Mouse (Mus musculus): ENCODE measurements around the gene Ascl2.

Ascl2 gene

DNA sequence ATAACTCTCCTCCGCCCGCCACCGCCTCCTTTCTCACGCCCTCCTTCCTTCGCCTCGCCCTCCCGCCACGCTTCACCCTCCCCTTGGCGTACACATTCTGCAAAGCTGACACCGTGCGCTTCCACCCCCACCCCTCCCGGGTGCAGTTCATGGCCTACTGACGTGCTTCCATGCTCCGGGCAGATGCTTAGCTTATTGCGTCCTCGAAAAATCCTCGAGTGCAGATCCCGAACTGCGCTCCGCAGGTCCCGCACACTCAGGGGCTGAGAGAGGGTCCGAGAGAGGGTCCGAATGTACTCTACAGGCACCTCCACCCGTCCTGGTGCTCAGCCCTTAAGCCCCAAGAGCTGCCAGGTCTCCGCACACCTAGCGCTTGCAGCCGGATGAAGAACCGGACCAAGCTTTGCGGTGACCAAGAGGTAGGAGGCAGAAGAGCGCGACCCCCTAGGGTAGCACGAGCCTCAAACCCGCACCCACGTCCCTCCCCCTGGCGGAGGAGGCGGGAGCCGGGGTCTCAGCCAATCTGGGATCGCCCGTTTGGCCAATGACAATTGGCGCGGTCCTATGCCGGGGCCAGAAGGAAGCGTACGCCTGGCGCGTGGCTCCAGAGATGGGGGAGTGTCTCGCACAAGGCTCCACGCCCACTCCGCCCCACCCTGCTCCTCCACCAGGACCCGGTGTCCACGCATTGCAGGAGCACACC, at the start of gene Ascl2:
Gene Ascl2 (minus strand): TSS at position 456 of the 703 bp plus-strand sequence.
- peak in 1 of 2 experiments; percentile 7 for DNase-seq (ENCODE audit: low spot score in 2 of 2)

DNA sequence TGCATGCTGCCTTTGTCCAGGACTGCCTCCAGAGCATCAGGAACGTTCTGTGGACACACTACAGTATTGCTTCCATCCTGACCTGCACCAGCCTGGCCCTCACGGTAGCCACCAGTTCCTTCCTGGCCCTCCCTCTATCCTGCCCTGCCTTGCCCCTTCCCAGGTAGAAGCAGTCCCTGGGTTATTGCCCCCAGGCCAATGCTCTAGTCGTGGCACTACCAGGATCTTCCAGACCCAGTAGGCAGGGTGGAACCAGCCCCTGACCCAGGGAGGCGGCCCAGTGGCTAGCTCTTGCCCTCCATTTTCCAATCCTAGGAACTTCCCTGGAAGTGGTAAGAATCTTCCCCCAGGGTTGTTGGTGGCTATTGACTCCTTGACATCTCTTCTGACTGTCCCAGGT, 48.1 kb upstream of the Ascl2 start:
- DNase-seq (ENCODE audit: low spot score in 2 of 2), result no peak

DNA sequence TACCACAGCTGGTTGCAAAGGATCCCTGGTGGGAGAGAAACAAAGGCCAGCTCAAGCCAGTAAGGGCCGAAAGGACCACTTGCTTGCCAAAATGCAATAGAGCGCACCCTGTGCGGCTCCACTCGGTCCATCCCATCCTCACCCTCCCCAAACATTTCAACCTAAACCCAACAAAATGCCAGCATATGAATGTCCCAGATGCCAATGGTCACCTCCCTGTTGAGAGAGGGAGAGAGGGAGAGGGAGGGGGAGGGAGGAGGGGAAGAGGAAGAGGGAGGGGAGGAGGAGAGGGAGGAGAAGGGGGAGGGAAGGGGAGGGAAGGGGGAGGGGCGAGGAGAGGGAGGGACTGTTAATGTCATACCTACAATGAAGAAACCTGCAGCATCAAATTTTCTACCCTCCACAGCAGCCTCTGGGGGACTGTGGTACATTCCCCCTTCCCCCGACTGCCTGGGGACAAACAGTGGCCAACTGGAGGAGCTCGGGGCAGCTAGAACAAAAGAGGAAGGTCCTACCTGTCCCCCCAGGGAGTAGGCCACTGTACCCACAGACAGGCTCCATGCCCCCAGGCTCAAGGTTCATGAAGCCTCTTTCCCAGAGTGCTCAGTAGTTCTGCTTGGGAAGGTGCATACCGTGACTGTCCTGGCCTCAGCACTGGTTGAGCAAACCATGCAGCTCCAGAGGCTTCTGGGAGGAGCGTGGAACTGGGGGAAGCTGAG, 47.5 kb upstream of the Ascl2 start:
- DNase-seq (ENCODE audit: low spot score in 2 of 2), result no peak

DNA sequence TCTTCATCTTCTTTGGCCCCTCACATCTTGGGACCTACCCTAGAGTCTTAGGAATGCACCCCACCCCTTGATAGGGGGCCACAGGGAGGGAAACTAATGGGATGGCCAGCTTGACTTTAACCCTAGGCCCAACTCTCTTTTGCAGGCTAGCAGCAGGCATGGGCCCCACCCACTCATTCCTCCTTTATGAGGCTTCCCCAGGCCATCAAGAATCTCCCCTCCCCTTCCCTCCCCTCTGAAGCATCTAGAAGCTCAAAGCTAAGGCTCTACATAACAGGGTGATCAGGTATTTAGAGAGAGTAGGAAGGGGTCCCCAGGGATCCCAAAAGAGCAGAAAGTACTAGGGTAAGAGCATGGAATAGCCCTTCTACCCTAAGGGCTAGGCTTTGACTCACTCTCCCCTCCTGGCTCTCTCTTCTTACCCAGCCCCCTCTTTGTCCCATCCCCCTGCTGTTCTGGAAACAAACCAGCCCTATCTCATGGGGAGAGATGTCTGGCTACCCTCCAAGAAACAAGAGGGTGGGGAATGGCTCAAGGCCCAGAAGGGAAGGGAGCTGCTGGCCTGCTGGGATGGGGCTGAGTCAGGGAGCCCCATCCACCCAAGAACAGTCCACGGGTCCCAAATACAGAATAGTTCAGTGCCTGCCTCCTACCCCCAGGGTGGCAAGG, 46.8 kb upstream of the Ascl2 start:
- DNase-seq (ENCODE audit: low spot score in 2 of 2), result peak in 1 of 2 experiments; percentile 54

DNA sequence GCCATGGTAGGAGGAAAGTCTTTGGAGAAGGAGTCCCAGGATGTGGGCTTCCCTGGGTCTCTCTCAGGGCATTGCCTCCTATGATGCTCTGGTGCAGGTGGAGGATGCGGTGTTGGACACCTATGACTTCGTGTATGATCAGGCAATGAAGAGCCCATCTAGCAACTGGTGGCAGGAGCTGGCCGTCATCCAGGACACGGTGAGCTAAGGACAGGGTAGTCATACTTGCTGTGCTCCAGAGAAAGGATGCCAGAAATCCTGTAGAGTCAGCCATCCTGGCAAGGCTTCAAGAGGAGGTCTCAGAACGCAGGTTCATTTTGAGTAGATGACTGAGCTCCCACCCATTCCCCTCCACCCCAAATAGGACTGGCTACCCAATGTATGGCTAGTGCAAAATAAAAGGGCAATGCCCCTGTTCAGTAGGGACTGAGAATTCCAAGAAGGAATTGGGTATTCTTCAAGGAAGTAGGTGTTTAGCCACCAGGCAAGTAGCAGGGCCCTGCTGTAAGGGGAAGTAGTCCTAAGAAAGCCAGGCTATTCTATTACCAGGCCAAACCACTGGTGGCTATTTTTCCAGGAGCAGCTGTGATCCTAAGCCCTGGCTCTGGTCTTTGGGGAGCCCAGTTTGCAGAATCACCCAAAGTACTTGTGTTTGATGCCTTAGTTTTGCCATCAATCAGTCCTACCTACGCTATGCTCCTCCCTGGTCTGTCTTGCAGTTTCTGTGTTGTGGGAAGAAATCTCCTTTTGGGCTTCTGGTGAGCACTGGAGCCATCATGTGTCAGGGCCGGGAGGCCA, 46.0 kb upstream of the Ascl2 start:
- DNase-seq (ENCODE audit: low spot score in 2 of 2), result no peak

DNA sequence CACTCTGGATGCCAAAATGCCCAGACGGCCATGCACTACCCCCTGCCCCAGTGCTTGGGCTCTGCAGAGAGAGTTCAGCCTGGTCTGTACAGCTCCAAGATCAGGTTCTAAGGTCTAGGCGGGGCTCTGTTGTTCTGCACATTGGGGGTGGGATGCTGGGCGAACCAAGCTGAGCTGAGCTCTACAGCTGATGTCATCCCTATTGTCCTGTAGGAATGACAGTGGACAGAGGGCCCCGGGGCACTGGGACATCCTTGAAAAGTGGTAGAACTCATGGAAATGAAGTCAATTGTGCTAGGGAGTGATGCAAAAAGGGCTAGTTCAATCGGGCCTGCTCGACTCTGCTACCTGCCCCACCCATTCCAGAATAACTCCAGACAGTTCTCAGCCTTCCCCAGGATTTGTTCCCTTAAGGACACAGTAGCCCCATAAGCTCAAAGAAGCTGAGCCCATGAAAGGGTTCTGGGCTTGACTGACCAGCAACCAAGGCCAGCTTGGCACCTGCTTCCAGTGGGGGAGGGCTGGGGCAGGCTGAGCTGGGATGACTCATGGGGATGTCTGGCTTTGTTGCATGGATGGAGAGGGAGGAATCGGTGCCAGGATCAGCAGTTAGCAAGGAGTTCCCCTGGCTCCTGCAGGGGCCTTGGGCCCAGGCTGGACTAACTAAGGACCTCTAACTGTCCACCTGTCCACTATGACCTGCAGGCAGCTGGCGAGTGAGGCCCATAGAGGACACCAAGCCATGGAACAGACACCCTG, 44.5 kb upstream of the Ascl2 start:
- DNase-seq (ENCODE audit: low spot score in 2 of 2), result no peak

DNA sequence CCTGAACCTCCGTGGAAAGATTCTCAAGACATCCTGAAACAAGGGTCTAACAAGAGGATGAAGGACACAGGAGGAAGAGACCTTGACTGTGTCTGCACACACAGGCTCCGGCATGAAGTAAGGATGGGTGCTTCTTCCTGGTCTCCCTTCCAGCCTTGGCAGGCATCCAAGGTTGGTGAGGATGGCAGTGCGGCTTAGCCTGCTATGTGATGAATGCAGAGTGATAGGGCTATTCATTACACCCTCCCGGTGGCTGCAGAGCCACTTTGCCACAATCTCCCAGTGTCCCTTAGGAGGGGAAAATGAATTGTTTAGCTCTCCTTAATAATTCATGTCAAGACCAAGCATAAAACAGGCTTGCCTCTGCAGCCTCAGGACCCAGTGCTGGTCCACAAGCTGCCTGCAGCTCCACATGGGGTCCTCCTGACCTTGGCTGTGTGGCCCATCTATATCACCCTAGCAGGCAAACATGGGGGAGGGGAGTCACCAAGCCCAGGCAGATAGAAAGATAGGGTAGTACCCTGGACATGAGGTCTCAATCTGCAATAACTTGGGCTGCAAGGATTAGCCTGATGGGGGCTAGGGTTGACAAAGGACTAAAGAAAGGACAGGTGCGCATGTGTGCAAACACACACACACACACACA, 43.3 kb upstream of the Ascl2 start:
- no peak for DNase-seq (ENCODE audit: low spot score in 2 of 2)

DNA sequence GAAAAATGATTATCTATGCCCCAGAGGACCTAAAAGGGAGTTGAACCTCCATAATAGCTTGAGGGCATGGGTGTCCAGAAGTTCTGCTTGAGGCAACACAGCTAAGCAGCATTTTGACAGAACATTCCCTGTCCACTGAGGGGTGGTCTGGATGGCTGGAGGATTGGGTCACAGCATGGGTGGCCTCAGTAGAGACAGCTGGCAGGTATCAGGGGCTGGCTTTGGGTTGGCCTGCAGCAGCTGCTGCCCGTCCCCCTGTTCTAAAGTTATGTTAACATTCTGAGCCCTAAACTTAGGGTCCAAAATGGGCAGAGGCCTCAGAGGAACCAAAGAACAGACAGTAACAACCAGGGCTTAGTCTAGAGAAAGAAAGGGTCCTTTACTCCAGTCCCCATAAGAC, 42.2 kb upstream of the Ascl2 start:
- no peak for DNase-seq (ENCODE audit: low spot score in 2 of 2)

DNA sequence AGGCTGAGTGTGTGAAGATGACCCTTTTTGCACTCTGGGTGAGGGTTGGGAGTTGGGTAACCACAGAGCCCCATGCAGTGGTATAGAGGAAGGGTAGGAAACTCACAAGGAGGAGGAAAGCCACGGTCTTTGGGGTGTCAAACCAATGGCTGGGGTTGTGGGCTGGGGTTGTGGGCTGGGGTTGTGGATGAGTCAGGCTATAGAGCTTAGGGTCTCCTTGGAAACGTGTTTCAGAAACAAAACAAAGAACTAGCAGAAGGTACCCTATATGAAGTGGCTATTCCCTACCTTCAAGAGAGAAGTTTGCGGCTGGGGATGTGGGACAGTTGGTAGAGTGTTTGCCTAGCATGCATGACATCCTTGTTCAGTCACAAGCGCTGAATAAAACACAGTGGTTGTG, 40.9 kb upstream of the Ascl2 start:
- DNase-seq (ENCODE audit: low spot score in 2 of 2), result no peak

DNA sequence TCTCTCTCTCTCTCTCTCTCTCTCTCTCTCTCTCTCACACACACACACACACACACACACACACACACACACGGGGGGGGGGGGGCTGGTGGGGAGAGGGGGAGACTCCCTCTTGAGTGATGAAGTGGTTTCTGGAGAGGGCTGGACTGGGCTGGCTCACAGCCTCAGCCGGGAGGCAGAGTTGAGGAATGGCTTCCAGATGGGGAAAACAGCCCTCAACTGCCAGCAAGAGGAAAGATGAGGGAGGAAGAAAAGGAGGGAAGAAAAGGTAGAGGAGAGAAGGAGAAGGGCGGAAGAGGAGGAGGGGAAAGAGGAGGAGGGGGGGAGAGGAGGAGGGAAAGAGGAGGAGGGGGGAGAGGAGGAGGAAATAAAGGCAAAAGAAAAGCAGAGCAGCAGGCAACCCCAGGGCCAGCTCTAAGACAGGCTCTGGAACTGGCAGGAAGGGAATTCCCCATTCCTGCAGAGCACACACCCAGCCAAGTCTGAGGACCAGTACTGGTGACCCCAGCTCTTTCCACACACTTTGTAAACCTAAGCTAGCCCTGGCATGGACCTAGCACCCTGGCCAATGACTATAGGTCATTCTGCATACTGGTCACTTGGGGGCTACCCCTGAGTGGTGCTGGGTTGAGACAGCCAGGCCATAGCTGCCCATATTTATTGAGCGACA, 40.1 kb upstream of the Ascl2 start:
- no peak for DNase-seq (ENCODE audit: low spot score in 2 of 2)

DNA sequence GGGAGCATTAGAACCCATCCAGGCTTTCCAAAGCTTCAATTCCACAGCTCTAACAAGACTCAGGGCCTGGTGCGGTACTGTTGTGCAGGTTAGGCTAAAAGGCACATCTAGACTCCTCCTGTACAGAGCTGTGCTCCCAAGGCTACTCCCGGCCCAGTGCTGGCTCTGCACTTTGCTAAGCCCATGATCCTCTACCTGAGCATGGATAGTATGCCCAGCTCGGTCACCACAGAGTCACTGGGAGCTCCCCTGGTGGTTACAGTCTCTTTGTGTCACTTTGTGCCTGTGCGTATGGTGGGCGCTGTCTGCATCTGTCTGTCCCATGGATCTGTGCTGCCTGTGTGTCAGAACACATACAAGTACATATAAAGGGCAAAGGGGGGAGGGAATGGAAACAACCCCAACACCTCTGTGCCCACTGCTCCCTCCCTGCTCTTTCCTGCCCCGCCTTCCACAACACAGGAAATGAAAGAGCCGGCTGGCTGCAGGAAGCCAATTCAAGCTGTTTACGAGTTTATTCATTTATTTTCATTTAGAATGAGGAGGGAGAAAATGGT, 39.4 kb upstream of the Ascl2 start:
- no peak for DNase-seq (ENCODE audit: low spot score in 2 of 2)

DNA sequence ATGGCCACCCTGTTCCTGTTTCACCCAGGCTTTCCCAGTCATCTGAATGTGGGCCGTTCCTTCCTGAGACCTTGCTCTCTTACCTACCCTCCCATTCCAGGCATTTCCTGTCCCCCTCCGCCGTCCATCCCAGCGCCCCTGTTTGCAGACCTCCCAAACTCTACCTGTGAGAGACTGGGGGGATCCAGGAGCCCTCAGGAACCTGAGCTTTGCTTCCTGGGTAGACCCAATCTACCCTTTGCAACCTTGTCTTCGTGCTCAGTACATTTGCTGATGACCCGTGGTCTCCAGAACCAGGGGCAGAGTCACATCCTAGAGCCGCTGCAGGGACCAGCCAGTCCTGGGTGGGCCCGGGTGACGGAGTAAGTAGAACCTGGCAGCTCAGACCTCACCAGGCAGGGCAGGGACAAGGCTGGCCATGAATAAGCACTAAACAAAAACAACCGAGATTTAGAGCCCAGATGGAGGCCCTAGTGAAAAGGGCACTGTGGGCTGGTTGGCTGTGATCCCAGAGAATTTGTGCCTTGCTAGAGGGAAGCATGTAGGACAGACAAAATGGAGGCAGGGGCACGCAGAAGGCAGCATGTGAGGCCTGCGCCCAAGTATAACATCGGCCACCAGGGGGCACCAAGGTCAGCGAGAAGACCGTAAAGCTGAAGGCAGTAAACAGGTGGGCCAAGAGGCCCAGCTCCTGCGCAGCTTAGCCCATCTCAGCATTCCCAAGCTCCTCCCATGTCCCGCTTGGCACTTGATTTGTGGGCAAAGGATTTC, 38.7 kb upstream of the Ascl2 start:
- DNase-seq (ENCODE audit: low spot score in 2 of 2), result peak; percentile 85 to 91

DNA sequence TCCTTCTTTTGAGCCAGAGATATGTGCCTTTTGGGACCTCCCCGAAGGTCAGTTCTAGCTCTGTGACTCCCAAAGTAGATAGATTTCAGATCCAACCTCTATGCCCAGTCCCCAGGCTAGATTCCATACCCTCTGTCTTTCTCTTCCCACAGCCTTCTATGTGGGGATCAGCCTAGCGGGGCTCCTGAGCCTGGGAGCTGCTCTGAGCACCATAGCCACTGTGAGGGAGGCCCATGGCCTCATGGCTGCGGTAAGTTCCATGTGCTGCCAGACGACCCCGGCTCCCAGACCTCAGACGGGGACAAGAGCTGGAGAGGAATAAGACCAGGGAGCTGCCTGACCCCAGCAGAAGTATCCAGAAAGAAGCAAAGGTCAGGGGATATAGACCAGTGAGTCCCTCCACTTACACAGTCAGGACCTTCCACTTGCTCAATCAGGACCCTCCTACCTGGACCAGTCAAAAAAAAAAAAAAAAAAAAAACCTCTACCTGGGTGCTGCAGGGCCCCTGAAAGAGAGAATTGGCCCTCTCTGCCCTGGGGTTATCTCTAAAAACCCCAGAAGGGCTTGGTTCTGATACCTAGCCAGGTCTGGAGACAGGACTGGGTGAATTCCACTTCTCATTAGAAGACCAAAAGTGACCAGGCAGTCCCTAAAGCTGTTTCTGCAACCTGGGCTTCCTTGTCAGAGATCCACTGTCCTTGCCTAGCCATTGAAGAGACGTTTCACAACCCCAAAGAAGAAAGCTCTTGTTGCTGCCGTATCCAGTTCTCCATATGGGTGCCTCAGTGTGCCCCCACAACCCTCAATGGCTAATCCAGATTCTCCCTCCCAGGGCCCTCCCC, 37.9 kb upstream of the Ascl2 start:
- DNase-seq (ENCODE audit: low spot score in 2 of 2), result no peak

DNA sequence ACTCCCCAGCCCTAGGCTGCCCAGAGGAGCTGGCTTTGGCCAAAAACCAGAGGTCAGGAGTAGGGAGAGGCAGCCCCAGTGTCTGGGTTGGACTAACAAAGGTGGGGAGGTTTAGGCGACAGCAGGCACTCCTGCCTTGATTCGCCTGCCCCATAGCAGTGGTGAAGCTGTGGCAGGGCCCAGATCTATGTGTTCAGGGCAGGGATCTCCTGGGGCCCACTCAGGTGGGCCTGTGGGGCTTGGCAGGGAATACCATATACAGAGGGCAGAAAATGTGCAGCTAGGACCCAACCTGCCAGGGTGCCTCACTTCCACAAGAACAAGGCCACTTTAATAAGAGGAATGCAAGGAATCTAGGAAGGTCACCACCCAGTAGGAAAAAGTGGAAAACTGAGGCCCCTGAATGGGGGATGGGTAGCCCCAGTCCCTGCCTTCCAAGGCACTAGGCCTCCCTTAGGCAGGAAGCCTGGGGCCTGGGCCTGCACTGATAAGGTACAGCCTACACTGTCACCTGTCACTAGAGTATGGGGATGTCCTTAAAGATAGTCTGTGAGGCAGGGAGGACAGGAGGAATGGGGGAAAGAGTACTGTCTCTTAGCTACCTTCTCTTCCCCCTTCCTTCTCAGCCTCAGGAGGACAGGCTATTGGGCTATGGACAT, 37.2 kb upstream of the Ascl2 start:
- DNase-seq (ENCODE audit: low spot score in 2 of 2), result no peak

DNA sequence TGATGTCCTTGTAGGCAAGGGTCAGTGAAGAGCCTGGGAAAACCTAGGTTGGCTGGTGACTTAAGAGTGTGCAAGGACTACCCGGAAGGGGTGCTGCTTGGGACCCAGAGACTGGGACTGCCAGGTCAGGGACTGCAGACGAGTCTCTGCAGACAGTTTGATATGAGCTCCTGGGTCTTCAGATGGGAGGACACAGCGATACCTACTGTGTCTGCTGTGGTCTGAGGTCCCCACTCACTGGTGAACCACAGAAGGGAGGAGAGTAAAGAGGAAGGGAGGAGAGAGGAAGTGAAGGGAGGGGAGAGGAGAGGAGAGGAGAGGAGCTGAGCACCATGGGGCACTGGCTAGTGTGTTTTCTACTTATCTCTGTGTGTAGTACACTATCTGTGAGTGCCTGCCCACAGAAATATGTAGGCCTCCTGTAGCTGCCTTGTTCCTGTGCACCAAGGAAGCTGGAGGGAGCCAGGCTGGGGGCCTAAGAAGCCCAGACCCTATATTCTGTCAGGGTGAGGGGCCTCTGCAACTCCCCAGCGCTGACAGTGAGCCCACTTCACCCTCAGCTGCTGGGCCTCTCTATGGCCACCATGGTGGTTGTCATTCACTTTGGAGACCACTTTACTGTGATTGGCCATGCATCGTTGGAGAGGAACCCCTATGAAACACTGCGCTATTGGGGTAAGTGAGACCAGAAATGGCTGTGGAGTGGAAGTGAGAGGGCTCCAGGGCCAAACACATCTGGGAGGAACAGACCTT, 36.5 kb upstream of the Ascl2 start:
- DNase-seq (ENCODE audit: low spot score in 2 of 2), result no peak

DNA sequence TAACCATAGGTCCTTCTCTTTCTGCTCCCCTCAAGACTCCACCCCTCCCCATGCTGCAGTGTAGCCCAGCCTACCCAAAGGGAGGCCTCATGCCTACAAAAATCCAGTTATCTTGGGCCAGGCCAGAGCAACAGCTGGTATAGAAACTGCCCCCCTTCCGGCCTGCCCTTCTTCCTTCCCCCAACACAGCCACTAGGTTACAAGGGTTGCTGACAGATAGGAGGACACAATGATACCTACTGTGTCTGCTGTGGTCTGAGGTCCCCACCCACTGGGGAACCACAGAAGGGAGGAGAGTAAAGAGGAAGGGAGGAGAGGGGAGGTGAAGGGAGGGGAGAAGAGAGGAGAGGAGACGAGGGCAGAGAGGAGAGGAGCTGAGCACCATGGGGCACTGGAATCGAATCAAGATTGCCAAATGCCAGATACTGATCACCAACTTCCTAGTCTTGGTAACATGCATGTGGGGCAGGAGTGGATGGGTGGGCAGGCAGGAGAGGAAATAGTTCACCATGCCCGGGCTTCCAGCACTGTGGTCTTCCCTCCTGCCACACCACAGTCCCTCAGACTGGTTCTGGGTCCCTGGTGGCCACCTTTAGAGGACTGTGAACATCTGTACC, 35.8 kb upstream of the Ascl2 start, which contains the start of gene Tspan32:
Gene Tspan32 (plus strand): TSS at position 320 of the 617 bp plus-strand sequence.
- DNase-seq (ENCODE audit: low spot score in 2 of 2), result no peak

All from frontal cortex, postnatal 14 days (tissue).